Mouse (Mus musculus): ENCODE measurements around the gene Atg9b. TPM values are rescaled to one million over a fixed set of nuclear protein-coding genes. Genes with fewer than 3 reads are reported as not detected.
A peak's percentile ranks its signal among the peaks of the same experiment; 100 is the strongest.

The Atg9b gene
- polyA plus RNA-seq (2015; fragmentation: Nextera tagmentation; extraction: Ambion mirVana): 0.25 and 0.48 TPM in 2 replicates

DNA sequence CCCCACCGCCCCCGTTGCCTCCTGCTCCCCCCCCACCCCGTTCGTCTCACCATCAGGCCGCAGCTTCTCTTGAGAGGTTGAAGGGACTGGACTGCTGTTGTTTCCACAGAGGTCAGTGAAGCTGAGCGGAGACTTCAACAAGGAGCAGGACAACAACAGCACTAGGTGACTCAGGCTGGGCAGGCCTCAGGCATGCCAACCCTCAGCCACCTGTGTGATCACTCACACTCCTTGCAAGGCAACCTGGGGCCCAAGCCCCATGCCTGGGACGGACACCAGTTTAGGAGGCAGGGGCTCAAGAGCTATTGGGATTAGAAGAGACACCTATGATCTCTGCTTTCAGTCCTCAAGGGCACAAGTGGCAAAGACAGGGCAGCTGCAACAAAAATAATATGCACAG is at the start of gene Atg9b:
Atg9b (minus strand) TSS at position 280 of the 400 bp plus-strand sequence.
- no peaks in the 10 kb centered on the region for H3K36me3 ChIP-seq (replicated peaks; ENCODE audit: insufficient read depth, low read length)
- 84% methylated on average over 7 of the region's 7 CpGs for WGBS (ENCODE audit: insufficient replicate concordance)
- TF ChIP-seq EP300 (IDR thresholded peaks at IDR 0.05; ENCODE audit: low read depth) (no peak), CTCF (IDR thresholded peaks at IDR 0.05; ENCODE audit: low read depth) (no peak)
- H3K4me1 ChIP-seq (ENCODE audit: insufficient read depth): peaks cover 51% of the 10 kb centered on the region
- ATAC-seq (no peak), DNase-seq (no peak)
- no peak within 1 kb of the TSS for H3K4me2 ChIP-seq (ENCODE audit: low read depth, low read length)
- no peak within 1 kb of the TSS for H3K9ac ChIP-seq (replicated peaks)
- H3K27me3 ChIP-seq (ENCODE audit: insufficient read depth, low read length): peaks cover 9% of the 10 kb centered on the region
- H3K27ac ChIP-seq (ENCODE audit: low read depth): 0 out of 2 replicates have a peak within 1 kb of the TSS, but pooled peaks have one; percentile 92
- H3K4me3 ChIP-seq (ENCODE audit: low read depth, low read length): no peak within 1 kb of the TSS
- H3K9me3 ChIP-seq (ENCODE audit: low read length): no peaks in the 10 kb centered on the region

DNA sequence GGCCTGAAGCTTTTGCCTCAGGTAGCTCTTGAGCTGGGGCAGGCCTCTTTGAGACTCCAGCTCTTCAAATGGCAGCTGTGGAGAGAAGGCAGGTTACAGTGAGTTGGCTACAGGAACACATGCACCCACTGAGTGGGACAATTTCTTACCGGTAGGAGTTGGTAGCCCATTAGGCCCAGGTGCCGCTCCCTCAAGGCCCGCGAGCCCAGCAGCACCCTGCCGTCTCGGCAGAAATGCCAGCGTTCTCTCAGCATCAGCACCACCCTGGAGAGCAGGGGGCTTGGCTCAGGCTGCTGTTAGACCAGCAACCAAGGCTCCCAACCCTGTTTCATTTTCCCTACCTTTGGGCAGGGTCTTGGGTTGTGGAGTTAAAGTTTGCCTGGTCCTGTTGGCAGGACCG is 49.2 kb upstream of the Atg9b start:
- Histone ChIP-seq H3K27me3 (ENCODE audit: insufficient read depth, low read length) (no peaks in the 10 kb centered on the region), H3K27ac (ENCODE audit: low read depth) (no peak overlapping the region), H3K4me2 (ENCODE audit: low read depth, low read length) (no peak overlapping the region), H3K4me1 (ENCODE audit: insufficient read depth) (peaks cover 16% of the 10 kb centered on the region), H3K9ac (replicated peaks) (no peak overlapping the region), H3K4me3 (ENCODE audit: low read depth, low read length) (no peak overlapping the region), H3K36me3 (replicated peaks; ENCODE audit: insufficient read depth, low read length) (peaks cover 42% of the 10 kb centered on the region), H3K9me3 (ENCODE audit: low read length) (no peaks in the 10 kb centered on the region)
- no peak for ATAC-seq
- WGBS (ENCODE audit: insufficient replicate concordance): 92% methylated on average over 8 of the region's 8 CpGs
- DNase-seq: no peak
- TF ChIP-seq CTCF (IDR thresholded peaks at IDR 0.05; ENCODE audit: low read depth) (no peak), EP300 (IDR thresholded peaks at IDR 0.05; ENCODE audit: low read depth) (no peak)

DNA sequence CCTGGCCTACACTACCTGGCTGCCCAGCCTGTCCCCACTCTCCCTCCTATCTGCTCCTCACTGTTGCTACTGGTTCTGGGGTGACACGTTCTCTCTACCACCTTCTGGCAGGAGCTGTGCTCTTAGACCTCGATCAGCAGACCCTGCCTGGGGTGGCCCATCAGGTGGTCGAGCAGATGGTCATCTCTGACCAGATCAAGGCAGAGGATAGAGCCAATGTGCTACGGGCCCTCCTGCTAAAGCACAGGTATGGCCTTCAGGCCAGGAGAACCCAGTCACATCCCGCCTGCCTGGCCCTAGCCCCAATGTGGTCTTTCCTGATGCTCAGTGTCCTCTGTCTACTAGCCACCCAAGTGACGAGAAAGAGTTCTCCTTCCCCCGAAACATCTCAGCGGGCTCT is 42.0 kb upstream of the Atg9b start:
- no peaks in the 10 kb centered on the region for H3K9me3 ChIP-seq (ENCODE audit: low read length)
- no peak overlapping the region for H3K9ac ChIP-seq (replicated peaks)
- DNase-seq (no peak), ATAC-seq (no peak)
- H3K27me3 ChIP-seq (ENCODE audit: insufficient read depth, low read length): no peaks in the 10 kb centered on the region
- H3K4me1 ChIP-seq (ENCODE audit: insufficient read depth): no peaks in the 10 kb centered on the region
- H3K27ac ChIP-seq (ENCODE audit: low read depth): no peak overlapping the region
- peaks cover 70% of the 10 kb centered on the region for H3K36me3 ChIP-seq (replicated peaks; ENCODE audit: insufficient read depth, low read length)
- no peak overlapping the region for H3K4me3 ChIP-seq (ENCODE audit: low read depth, low read length)
- no peak for TF ChIP-seq CTCF (IDR thresholded peaks at IDR 0.05; ENCODE audit: low read depth)
- TF ChIP-seq EP300 (IDR thresholded peaks at IDR 0.05; ENCODE audit: low read depth): no peak
- H3K4me2 ChIP-seq (ENCODE audit: low read depth, low read length): no peak overlapping the region
- 82% methylated on average over 8 of the region's 8 CpGs for WGBS (ENCODE audit: insufficient replicate concordance)

DNA sequence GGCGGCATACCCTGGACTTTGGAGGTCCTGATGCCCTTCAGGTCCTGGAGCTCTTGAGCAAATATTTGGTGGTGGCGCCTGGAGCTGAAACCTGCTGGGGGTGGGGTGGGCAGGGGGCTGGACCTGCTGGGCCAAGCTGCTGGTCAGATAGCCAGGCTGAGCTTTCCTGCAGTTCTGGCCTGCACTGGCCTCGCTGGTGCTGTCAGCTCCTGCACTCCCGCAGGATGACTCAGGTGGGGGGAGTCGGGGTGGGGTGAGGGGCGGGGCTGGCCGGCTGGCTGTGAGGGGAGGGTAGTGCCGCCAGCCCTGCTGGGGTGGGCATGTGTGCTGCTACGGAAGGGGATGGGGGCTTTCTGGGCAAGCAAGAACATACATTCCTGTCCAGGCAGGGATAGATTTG is 36.7 kb upstream of the Atg9b start:
- Histone ChIP-seq H3K27ac (ENCODE audit: low read depth) (no peak overlapping the region), H3K4me1 (ENCODE audit: insufficient read depth) (peaks cover 21% of the 10 kb centered on the region), H3K9me3 (ENCODE audit: low read length) (no peaks in the 10 kb centered on the region), H3K4me2 (ENCODE audit: low read depth, low read length) (peak overlapping the region; percentile 66), H3K4me3 (ENCODE audit: low read depth, low read length) (peak overlapping the region; percentile 41), H3K36me3 (replicated peaks; ENCODE audit: insufficient read depth, low read length) (peaks cover 37% of the 10 kb centered on the region), H3K9ac (replicated peaks) (no peak overlapping the region; the same call in 1 of the 2 replicates), H3K27me3 (ENCODE audit: insufficient read depth, low read length) (no peaks in the 10 kb centered on the region)
- DNase-seq (peak; percentile 36), ATAC-seq (no peak)
- 45% methylated on average over 9 of the region's 9 CpGs for WGBS (ENCODE audit: insufficient replicate concordance)
- TF ChIP-seq CTCF (IDR thresholded peaks at IDR 0.05; ENCODE audit: low read depth) (no peak), EP300 (IDR thresholded peaks at IDR 0.05; ENCODE audit: low read depth) (no peak)

DNA sequence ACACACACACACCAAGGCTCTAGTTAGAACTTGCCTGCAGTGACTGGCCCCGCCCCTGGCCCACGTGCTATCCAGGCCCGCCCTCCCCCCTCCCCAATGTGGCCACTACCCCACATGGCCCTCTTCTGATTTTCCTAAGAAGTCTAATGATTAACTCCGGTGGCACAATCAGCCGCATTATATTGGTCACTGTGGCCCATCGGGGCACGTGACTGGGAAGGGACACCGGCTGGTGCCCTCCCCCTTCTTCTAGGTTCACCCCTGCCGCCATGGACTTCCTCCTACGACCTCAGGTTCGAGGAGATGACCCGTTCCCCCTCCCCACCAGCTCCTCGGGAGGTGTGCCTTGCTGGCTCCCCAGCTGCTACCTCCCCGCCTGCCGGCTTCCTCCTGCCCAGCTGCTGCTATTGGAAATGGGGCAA is 36.0 kb upstream of the Atg9b start:
- no peak overlapping the region; the same call in 1 of the 2 replicates for H3K9ac ChIP-seq (replicated peaks)
- peak overlapping the region; percentile 41 for H3K4me3 ChIP-seq (ENCODE audit: low read depth, low read length)
- peak overlapping the region; percentile 58; the same call in 1 of the 2 replicates for H3K27ac ChIP-seq (ENCODE audit: low read depth)

DNA sequence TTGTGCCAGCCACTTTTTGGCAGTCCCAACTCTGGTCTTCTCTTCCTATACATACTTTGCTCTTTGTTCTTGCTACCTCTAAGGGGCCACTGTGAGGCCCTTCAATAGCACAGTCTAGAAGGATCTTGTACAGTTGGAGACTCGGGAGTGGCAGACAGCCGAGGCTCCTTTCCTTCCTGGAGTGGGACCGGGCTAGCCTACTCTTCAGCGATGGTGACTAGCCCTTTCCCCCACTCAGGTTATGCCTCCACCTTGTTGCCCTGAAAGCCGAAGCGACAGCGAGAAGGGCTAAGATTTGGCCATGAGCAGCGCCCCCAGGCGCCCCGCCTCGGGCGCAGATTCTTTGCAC is 35.3 kb upstream of the Atg9b start:
- H3K4me1 ChIP-seq (ENCODE audit: insufficient read depth): peaks cover 26% of the 10 kb centered on the region
- ATAC-seq (no peak), DNase-seq (no peak)
- H3K9ac ChIP-seq (replicated peaks): no peak overlapping the region
- no peak overlapping the region for H3K27ac ChIP-seq (ENCODE audit: low read depth)
- no peak overlapping the region for H3K4me3 ChIP-seq (ENCODE audit: low read depth, low read length)
- no peaks in the 10 kb centered on the region for H3K27me3 ChIP-seq (ENCODE audit: insufficient read depth, low read length)
- H3K9me3 ChIP-seq (ENCODE audit: low read length): no peaks in the 10 kb centered on the region
- H3K4me2 ChIP-seq (ENCODE audit: low read depth, low read length): peak overlapping the region; percentile 4; the same call in 1 of the 2 replicates
- H3K36me3 ChIP-seq (replicated peaks; ENCODE audit: insufficient read depth, low read length): peaks cover 25% of the 10 kb centered on the region
- WGBS (ENCODE audit: insufficient replicate concordance): 43% methylated on average over 12 of the region's 12 CpGs
- no peak for TF ChIP-seq CTCF (IDR thresholded peaks at IDR 0.05; ENCODE audit: low read depth)
- TF ChIP-seq EP300 (IDR thresholded peaks at IDR 0.05; ENCODE audit: low read depth): no peak

More for the DNA sequence above, 36.0 kb upstream of the Atg9b start:
- no peaks in the 10 kb centered on the region for H3K27me3 ChIP-seq (ENCODE audit: insufficient read depth, low read length)
- TF ChIP-seq EP300 (IDR thresholded peaks at IDR 0.05; ENCODE audit: low read depth) (no peak), CTCF (IDR thresholded peaks at IDR 0.05; ENCODE audit: low read depth) (no peak)
- peak overlapping the region; percentile 66 for H3K4me2 ChIP-seq (ENCODE audit: low read depth, low read length)
- ATAC-seq (peak; percentile 47), DNase-seq (peak; percentile 77)
- WGBS (ENCODE audit: insufficient replicate concordance): 24% methylated on average over 13 of the region's 15 CpGs
- H3K4me1 ChIP-seq (ENCODE audit: insufficient read depth): peaks cover 22% of the 10 kb centered on the region
- H3K9me3 ChIP-seq (ENCODE audit: low read length): no peaks in the 10 kb centered on the region
- peaks cover 32% of the 10 kb centered on the region for H3K36me3 ChIP-seq (replicated peaks; ENCODE audit: insufficient read depth, low read length)

Measured in liver, postnatal 0 days (tissue).